Mouse (Mus musculus) C2C12 (cell line): ENCODE results near the gene Nosip.

ENCODE experiments used
- CEBPB ChIP-seq: IDR thresholded peaks from one replicate; pipeline ENCODE4 v1.6.1; 2011; ENCODE audit warnings: low read depth, mild to moderate bottlenecking, control low read depth, moderate library complexity
- CTCF ChIP-seq: IDR thresholded peaks from one replicate; pipeline ENCODE4 v1.5.1; 2011; ENCODE audit not compliant: control insufficient read depth, insufficient read depth, insufficient read length
- FOSL1 ChIP-seq: IDR thresholded peaks from one replicate; pipeline ENCODE4 v1.8.0; 2011; ENCODE audit warnings: mild to moderate bottlenecking, low read length; ENCODE audit not compliant: poor library complexity, insufficient read depth, severe bottlenecking
- MAX ChIP-seq: IDR thresholded peaks from one replicate; pipeline ENCODE4 v1.6.1; 2011; ENCODE audit warnings: mild to moderate bottlenecking, control low read depth
- MYOD1 ChIP-seq: IDR thresholded peaks from one replicate; pipeline ENCODE4 v1.6.1; 2011; ENCODE audit warnings: low read depth; ENCODE audit not compliant: control insufficient read depth, insufficient read length
- MYOG ChIP-seq: IDR thresholded peaks from one replicate; pipeline ENCODE4 v1.6.1; 2011; ENCODE audit not compliant: control insufficient read depth, insufficient read length; ENCODE audit errors: extremely low read depth

DNA sequence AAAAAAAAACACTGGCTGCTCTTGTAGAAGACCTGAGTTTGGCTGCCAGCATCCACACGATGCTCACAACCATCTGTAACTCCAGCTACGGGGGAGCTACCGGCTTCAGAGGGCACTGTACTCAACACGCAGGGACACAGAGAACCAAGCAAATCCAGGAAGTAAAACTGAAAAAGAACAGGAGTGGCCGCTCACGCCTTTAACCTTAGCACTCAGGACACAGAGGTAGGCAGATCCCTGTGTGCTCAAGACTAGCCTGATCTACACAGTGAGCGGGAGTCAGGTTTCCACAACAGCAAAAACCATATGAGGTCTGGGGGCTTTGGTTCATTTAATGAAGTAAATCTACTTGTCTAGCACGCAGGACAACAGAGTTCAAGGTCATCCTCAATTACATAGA is 43.3 kb downstream of the Nosip start:
- TF ChIP-seq CTCF (no peak), MYOG (no peak), MYOD1 (no peak), CEBPB (no peak), FOSL1 (no peak), MAX (no peak)
